Mouse (Mus musculus): ENCODE measurements at regions not wholly inside any gene's neighbourhood (a gene's known extent, or its start where the extent isn't known, plus 50 kb on each side); places are given as distances from the start of the nearest gene placed in this dataset.

GRCm38 (mm10) chr6:136229791-136230190 is 56.5 kb upstream of the Grin2b start:
- ATAC-seq (ENCODE audit: low FRiP score, low read depth): no peak

GRCm38 (mm10) chr6:136235473-136235872 is 62.2 kb upstream of the Grin2b start:
- Histone ChIP-seq H3K4me1 (ENCODE audit: control insufficient read depth, insufficient read depth, low read length) (0 out of 2 replicates have a peak, but pooled peaks cover 4% of the 10 kb centered on the region), H3K27ac (replicated peaks; ENCODE audit: low read depth, low read length) (no peak overlapping the region), H3K9ac (ENCODE audit: low read depth, low read length, severe bottlenecking) (no peak overlapping the region), H3K36me3 (ENCODE audit: control insufficient read depth, insufficient read depth, low read length) (no peaks in the 10 kb centered on the region), H3K9me3 (ENCODE audit: control insufficient read depth, low read length) (no peaks in the 10 kb centered on the region), H3K27me3 (ENCODE audit: control insufficient read depth, insufficient read depth, low read length) (no peaks in the 10 kb centered on the region), H3K4me3 (replicated peaks; ENCODE audit: low read length) (no peak overlapping the region), H3K4me2 (replicated peaks; ENCODE audit: low read depth, low read length, severe bottlenecking) (no peak overlapping the region)
- no peak for ATAC-seq (ENCODE audit: low FRiP score, low read depth)
- no peak for DNase-seq (ENCODE audit: low spot score)
- 84% methylated on average over 11 of the region's 11 CpGs for WGBS
- TF ChIP-seq POLR2A (IDR thresholded peaks at IDR 0.05; ENCODE audit: borderline replicate concordance, extremely low read depth, insufficient read depth, insufficient read length): no peak

More at GRCm38 (mm10) chr6:136229791-136230190, 56.5 kb upstream of the Grin2b start:
- Histone ChIP-seq H3K27ac (replicated peaks; ENCODE audit: low read depth, low read length) (no peak overlapping the region), H3K9ac (ENCODE audit: low read depth, low read length, severe bottlenecking) (no peak overlapping the region), H3K9me3 (ENCODE audit: control insufficient read depth, low read length) (no peaks in the 10 kb centered on the region), H3K4me1 (ENCODE audit: control insufficient read depth, insufficient read depth, low read length) (no peaks in the 10 kb centered on the region), H3K27me3 (ENCODE audit: control insufficient read depth, insufficient read depth, low read length) (no peaks in the 10 kb centered on the region), H3K36me3 (ENCODE audit: control insufficient read depth, insufficient read depth, low read length) (no peaks in the 10 kb centered on the region), H3K4me2 (replicated peaks; ENCODE audit: low read depth, low read length, severe bottlenecking) (no peak overlapping the region), H3K4me3 (replicated peaks; ENCODE audit: low read length) (no peak overlapping the region)
- DNase-seq (ENCODE audit: low spot score): no peak
- TF ChIP-seq POLR2A (IDR thresholded peaks at IDR 0.05; ENCODE audit: borderline replicate concordance, extremely low read depth, insufficient read depth, insufficient read length): no peak
- 68% methylated on average over 3 of the region's 3 CpGs for WGBS

GRCm38 (mm10) chr6:136238989-136239388 is 65.7 kb upstream of the Grin2b start:
- DNase-seq (ENCODE audit: low spot score): no peak
- no peaks in the 10 kb centered on the region for H3K27me3 ChIP-seq (ENCODE audit: control insufficient read depth, insufficient read depth, low read length)
- 0 out of 2 replicates have a peak, but pooled peaks cover 4% of the 10 kb centered on the region for H3K4me1 ChIP-seq (ENCODE audit: control insufficient read depth, insufficient read depth, low read length)
- no peak overlapping the region for H3K9ac ChIP-seq (ENCODE audit: low read depth, low read length, severe bottlenecking)
- no peak for ATAC-seq (ENCODE audit: low FRiP score, low read depth)
- H3K9me3 ChIP-seq (ENCODE audit: control insufficient read depth, low read length): no peaks in the 10 kb centered on the region
- WGBS: 44% methylated on average over 5 of the region's 5 CpGs
- TF ChIP-seq POLR2A (IDR thresholded peaks at IDR 0.05; ENCODE audit: borderline replicate concordance, extremely low read depth, insufficient read depth, insufficient read length): no peak
- H3K36me3 ChIP-seq (ENCODE audit: control insufficient read depth, insufficient read depth, low read length): no peaks in the 10 kb centered on the region
- no peak overlapping the region for H3K27ac ChIP-seq (replicated peaks; ENCODE audit: low read depth, low read length)
- H3K4me2 ChIP-seq (replicated peaks; ENCODE audit: low read depth, low read length, severe bottlenecking): no peak overlapping the region
- H3K4me3 ChIP-seq (replicated peaks; ENCODE audit: low read length): no peak overlapping the region

- H3K4me2 ChIP-seq (replicated peaks; ENCODE audit: low read depth, low read length, severe bottlenecking): no peak overlapping the region
Observed at GRCm38 (mm10) chr6:136239416-136239815, 66.1 kb upstream of the Grin2b start.

GRCm38 (mm10) chr6:136241574-136242311 is 68.4 kb upstream of the Grin2b start:
- H3K9me3 ChIP-seq (ENCODE audit: control insufficient read depth, low read length): no peaks in the 10 kb centered on the region
- no peak overlapping the region for H3K4me3 ChIP-seq (replicated peaks; ENCODE audit: low read length)
- H3K27ac ChIP-seq (replicated peaks; ENCODE audit: low read depth, low read length): no peak overlapping the region
- ATAC-seq (ENCODE audit: low FRiP score, low read depth): peak; percentile 71
- DNase-seq (ENCODE audit: low spot score): peak; percentile 46
- H3K9ac ChIP-seq (ENCODE audit: low read depth, low read length, severe bottlenecking): no peak overlapping the region
- H3K36me3 ChIP-seq (ENCODE audit: control insufficient read depth, insufficient read depth, low read length): no peaks in the 10 kb centered on the region
- no peak for TF ChIP-seq POLR2A (IDR thresholded peaks at IDR 0.05; ENCODE audit: borderline replicate concordance, extremely low read depth, insufficient read depth, insufficient read length)
- no peak overlapping the region for H3K4me2 ChIP-seq (replicated peaks; ENCODE audit: low read depth, low read length, severe bottlenecking)
- H3K4me1 ChIP-seq (ENCODE audit: control insufficient read depth, insufficient read depth, low read length): 0 out of 2 replicates have a peak, but pooled peaks cover 4% of the 10 kb centered on the region
- 59% methylated on average over 10 of the region's 10 CpGs for WGBS
- H3K27me3 ChIP-seq (ENCODE audit: control insufficient read depth, insufficient read depth, low read length): no peaks in the 10 kb centered on the region

More at GRCm38 (mm10) chr6:136239416-136239815, 66.1 kb upstream of the Grin2b start:
- ATAC-seq (ENCODE audit: low FRiP score, low read depth) (peak; percentile 36; the same call in 1 of the 2 replicates), DNase-seq (ENCODE audit: low spot score) (peak; percentile 40)
- 61% methylated on average over 5 of the region's 5 CpGs for WGBS
- no peak for TF ChIP-seq POLR2A (IDR thresholded peaks at IDR 0.05; ENCODE audit: borderline replicate concordance, extremely low read depth, insufficient read depth, insufficient read length)
- no peaks in the 10 kb centered on the region for H3K27me3 ChIP-seq (ENCODE audit: control insufficient read depth, insufficient read depth, low read length)
- H3K9me3 ChIP-seq (ENCODE audit: control insufficient read depth, low read length): no peaks in the 10 kb centered on the region
- H3K36me3 ChIP-seq (ENCODE audit: control insufficient read depth, insufficient read depth, low read length): no peaks in the 10 kb centered on the region
- 0 out of 2 replicates have a peak, but pooled peaks cover 4% of the 10 kb centered on the region for H3K4me1 ChIP-seq (ENCODE audit: control insufficient read depth, insufficient read depth, low read length)
- H3K27ac ChIP-seq (replicated peaks; ENCODE audit: low read depth, low read length): no peak overlapping the region
- no peak overlapping the region for H3K9ac ChIP-seq (ENCODE audit: low read depth, low read length, severe bottlenecking)
- H3K4me3 ChIP-seq (replicated peaks; ENCODE audit: low read length): no peak overlapping the region

All from limb, embryonic 14.5 days (tissue).